Mouse (Mus musculus): ENCODE results near the gene Cdc6.

DNA sequence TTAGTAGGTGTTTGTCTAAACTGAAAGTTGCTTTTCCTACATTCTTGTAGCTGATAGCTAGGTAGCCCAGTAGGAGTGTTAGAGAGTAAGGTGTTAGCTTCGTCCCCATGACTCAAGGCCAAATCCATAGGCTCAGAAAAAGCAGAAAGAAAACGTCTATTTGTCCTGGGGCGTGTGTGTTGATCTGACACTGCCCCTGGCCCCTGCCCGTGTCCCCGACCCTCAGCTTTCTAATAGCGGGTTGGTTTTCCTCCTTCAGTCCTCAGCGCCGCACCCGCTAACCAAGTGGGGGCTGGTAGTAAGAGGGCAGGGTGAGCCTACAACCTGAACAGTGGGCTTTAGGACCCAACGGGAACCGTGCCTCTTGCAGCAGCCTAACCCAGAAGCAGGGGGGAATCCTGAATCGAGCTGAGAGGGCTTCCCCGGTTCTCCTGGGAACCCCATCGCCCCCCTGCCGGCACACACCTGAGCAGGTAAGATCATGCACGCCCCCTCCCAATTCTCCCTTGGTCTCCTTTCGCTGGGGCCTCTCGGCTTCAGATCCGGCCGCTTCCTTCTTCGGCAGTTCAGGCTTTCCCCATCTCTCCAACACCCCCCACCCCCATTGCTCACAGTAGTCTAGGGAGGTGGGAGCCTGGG lies 20.0 kb downstream of the Cdc6 start, which contains the start of gene Rara:
- no peak for TF ChIP-seq EP300 (IDR thresholded peaks at IDR 0.05; ENCODE audit: low read depth)
- no peak for TF ChIP-seq CTCF (IDR thresholded peaks at IDR 0.05; ENCODE audit: low read depth)
